Comparison of ENCODE assay signal across 21 mouse cellular contexts in the genomic region with DNA sequence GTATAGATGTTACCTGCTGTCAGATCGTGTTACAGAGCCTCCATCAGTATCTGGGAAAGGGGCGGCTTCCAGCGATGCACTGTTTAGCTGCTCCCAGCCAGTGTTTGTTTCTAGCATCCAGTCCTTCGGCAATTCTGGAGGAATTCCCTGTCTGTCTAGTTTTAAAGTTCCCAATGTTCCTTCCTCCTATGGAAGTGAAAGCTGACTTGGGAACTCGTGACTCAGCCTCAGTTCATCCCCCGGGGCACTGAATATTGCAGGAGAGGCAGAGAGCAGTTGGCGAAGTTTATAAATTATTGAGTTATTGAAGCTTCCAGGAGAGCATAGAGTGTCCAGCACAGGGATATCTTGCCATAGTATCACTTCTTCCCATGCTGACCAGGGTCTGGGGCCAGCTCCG.
DNase-seq lines count a peak whose midpoint lies in the region; TF ChIP-seq lines count a peak whose summit lies in the region.
"Had no signal": no experiment of that assay in that cellular context is flagged by ENCODE, and none has a peak within 500 bp of the region (broad histone marks: within the 10 kb centered on the region; RNA-seq: fewer than 3 reads in every experiment).

No protein-coding gene starts in this region.

- no peak for DNase-seq in left cerebral cortex, adult 2 months (ENCODE audit: extremely low spot score in 1 of 2, low spot score in 2 of 2)
- no peak for DNase-seq in left cerebral cortex, adult 9 months (ENCODE audit: low spot score in 2 of 2)
- DNase-seq in NIH3T3 (ENCODE audit: low read depth), result peak; percentile 55
- no peak for DNase-seq in T-cell, adult 2 months (ENCODE audit: low spot score)
- DNase-seq in heart, postnatal 25 days (ENCODE audit: low spot score), result no peak
- DNase-seq: adrenal gland, adult 8-10 months; adrenal gland, postnatal 14 days; adrenal gland, postnatal 36 days; B cell, adult 2 months; cerebellum, adult 11 months; cerebellum, adult 18-20 months; cerebellum, adult 8-10 months; cerebellum, adult 9-11 months; cerebellum, postnatal 14 days; cerebellum, postnatal 36 days; embryo, embryonic 11 days had no signal

- H3K27ac ChIP-seq in left cerebral cortex, adult 2 months, result peak overlapping the region; percentile 93
- H3K27ac ChIP-seq: embryonic facial prominence, embryonic 13.5 days; embryonic facial prominence, embryonic 15.5 days; forebrain, embryonic 10.5 days; forebrain, embryonic 12.5 days had no signal

- no peak overlapping the region for H3K4me3 ChIP-seq in left cerebral cortex, adult 2 months
- H3K4me3 ChIP-seq: embryonic facial prominence, embryonic 13.5 days; embryonic facial prominence, embryonic 15.5 days; erythroblast, embryonic 14.5 days; forebrain, embryonic 10.5 days; forebrain, embryonic 12.5 days had no signal

- intact Hi-C loops in left cerebral cortex, adult 2 months (cut with DNase I), result loop anchor here (2.0 to 5.0 kb wide), 6 partner anchors 75 to 383 kb away; a partner anchor contains a TSS
- intact Hi-C loops in heart, postnatal 25 days (cut with DNase I), result no loop called here

- TF ChIP-seq CTCF in left cerebral cortex, adult 2 months (IDR thresholded peaks at IDR 0.05), result no peak
